Mouse (Mus musculus): ENCODE measurements at regions not wholly inside any gene's neighbourhood (a gene's known extent, or its start where the extent isn't known, plus 50 kb on each side); places are given as distances from the start of the nearest gene placed in this dataset.

- CTCF ChIA-PET: no interaction called here
- POLR2A ChIA-PET: no interaction called here
- DNase-seq (ENCODE audit: low read depth, low spot score) (no peak), ATAC-seq (no peak)
- no peaks in the 10 kb centered on the region for H3K27me3 ChIP-seq
- in situ Hi-C loops (cut with MboI; ENCODE audit: low pct_unique_long_range_greater_than_20kb): no loop called here
- TF ChIP-seq CTCF (IDR thresholded peaks at IDR 0.05): no peak
Observed at GRCm38 (mm10) chr10:21798103-21798502, 83.9 kb upstream of the Sgk1 start.

- CTCF ChIA-PET: interaction anchor here (1.6 kb wide), 1 partner anchor 19 kb away, joined by 4 read pairs; no protein-coding TSS in a partner anchor
- no peak for DNase-seq (ENCODE audit: low read depth, low spot score)
Observed at GRCm38 (mm10) chr10:21801556-21801955, 80.4 kb upstream of the Sgk1 start.

GRCm38 (mm10) chr10:21803184-21803583 is 78.8 kb upstream of the Sgk1 start:
- DNase-seq (ENCODE audit: low read depth, low spot score) (no peak), ATAC-seq (no peak)
- in situ Hi-C loops (cut with MboI; ENCODE audit: low pct_unique_long_range_greater_than_20kb): no loop called here
- POLR2A ChIA-PET: no interaction called here
- CTCF ChIA-PET: no interaction called here
- no peak for TF ChIP-seq CTCF (IDR thresholded peaks at IDR 0.05)
- no peaks in the 10 kb centered on the region for H3K27me3 ChIP-seq

More at GRCm38 (mm10) chr10:21801556-21801955, 80.4 kb upstream of the Sgk1 start:
- peak; percentile 51 for ATAC-seq
- in situ Hi-C loops (cut with MboI; ENCODE audit: low pct_unique_long_range_greater_than_20kb): no loop called here
- no peak for TF ChIP-seq CTCF (IDR thresholded peaks at IDR 0.05)
- H3K27me3 ChIP-seq: no peaks in the 10 kb centered on the region
- POLR2A ChIA-PET: no interaction called here

GRCm38 (mm10) chr10:21804761-21805160 is 77.2 kb upstream of the Sgk1 start:
- ChIA-PET CTCF (no interaction called here), POLR2A (interaction anchor here (0.6 kb wide), 1 partner anchor 181 kb away, joined by 4 read pairs; no protein-coding TSS in a partner anchor)
- H3K27me3 ChIP-seq: no peaks in the 10 kb centered on the region
- no peak for TF ChIP-seq CTCF (IDR thresholded peaks at IDR 0.05)
- in situ Hi-C loops (cut with MboI; ENCODE audit: low pct_unique_long_range_greater_than_20kb): no loop called here
- ATAC-seq: no peak
- DNase-seq (ENCODE audit: low read depth, low spot score): no peak

GRCm38 (mm10) chr10:21805606-21806005 is 76.4 kb upstream of the Sgk1 start:
- POLR2A ChIA-PET: interaction anchor here (0.6 kb wide), 1 partner anchor 13 kb away, joined by 4 read pairs; no protein-coding TSS in a partner anchor
- CTCF ChIA-PET: no interaction called here
- no peak for DNase-seq (ENCODE audit: low read depth, low spot score)
- no peaks in the 10 kb centered on the region for H3K27me3 ChIP-seq
- no peak for TF ChIP-seq CTCF (IDR thresholded peaks at IDR 0.05)
- in situ Hi-C loops (cut with MboI; ENCODE audit: low pct_unique_long_range_greater_than_20kb): no loop called here
- no peak for ATAC-seq

- ATAC-seq: no peak
- TF ChIP-seq CTCF (IDR thresholded peaks at IDR 0.05): no peak
- no peak for DNase-seq (ENCODE audit: low read depth, low spot score)
- ChIA-PET CTCF (no interaction called here), POLR2A (no interaction called here)
- in situ Hi-C loops (cut with MboI; ENCODE audit: low pct_unique_long_range_greater_than_20kb): no loop called here
- no peaks in the 10 kb centered on the region for H3K27me3 ChIP-seq
Observed at GRCm38 (mm10) chr10:21806716-21807115, 75.3 kb upstream of the Sgk1 start.

- POLR2A ChIA-PET: no interaction called here
- ATAC-seq: no peak
- DNase-seq (ENCODE audit: low read depth, low spot score): no peak
- no peak for TF ChIP-seq CTCF (IDR thresholded peaks at IDR 0.05)
- no peaks in the 10 kb centered on the region for H3K27me3 ChIP-seq
- in situ Hi-C loops (cut with MboI; ENCODE audit: low pct_unique_long_range_greater_than_20kb): no loop called here
- CTCF ChIA-PET: interaction anchor here (1.3 kb wide), 1 partner anchor 19 kb away, joined by 4 read pairs; no protein-coding TSS in a partner anchor
Observed at GRCm38 (mm10) chr10:21819686-21820085, 62.3 kb upstream of the Sgk1 start.

- no peak for TF ChIP-seq CTCF (IDR thresholded peaks at IDR 0.05)
- POLR2A ChIA-PET: no interaction called here
- no peaks in the 10 kb centered on the region for H3K27me3 ChIP-seq
- CTCF ChIA-PET: interaction anchor here (1.1 kb wide), 1 partner anchor 11 kb away, joined by 4 read pairs; no protein-coding TSS in a partner anchor
- DNase-seq (ENCODE audit: low read depth, low spot score): no peak
- ATAC-seq: no peak
- in situ Hi-C loops (cut with MboI; ENCODE audit: low pct_unique_long_range_greater_than_20kb): no loop called here
Observed at GRCm38 (mm10) chr10:21821421-21821820, 60.6 kb upstream of the Sgk1 start.

- no peaks in the 10 kb centered on the region for H3K27me3 ChIP-seq
- no peak for TF ChIP-seq CTCF (IDR thresholded peaks at IDR 0.05)
- in situ Hi-C loops (cut with MboI; ENCODE audit: low pct_unique_long_range_greater_than_20kb): no loop called here
- POLR2A ChIA-PET: no interaction called here
- CTCF ChIA-PET: no interaction called here
- ATAC-seq (no peak), DNase-seq (ENCODE audit: low read depth, low spot score) (no peak)
Observed at GRCm38 (mm10) chr10:21824418-21825025, 57.5 kb upstream of the Sgk1 start.

- ChIA-PET POLR2A (no interaction called here), CTCF (no interaction called here)
- no peak for TF ChIP-seq CTCF (IDR thresholded peaks at IDR 0.05)
- no peak for ATAC-seq
- in situ Hi-C loops (cut with MboI; ENCODE audit: low pct_unique_long_range_greater_than_20kb): no loop called here
- DNase-seq (ENCODE audit: low read depth, low spot score): no peak
- no peaks in the 10 kb centered on the region for H3K27me3 ChIP-seq
Observed at GRCm38 (mm10) chr10:21826793-21827504, 55.0 kb upstream of the Sgk1 start.

GRCm38 (mm10) chr10:21827505-21827844 is 54.5 kb upstream of the Sgk1 start:
- ChIA-PET CTCF (no interaction called here), POLR2A (no interaction called here)
- ATAC-seq: no peak
- DNase-seq (ENCODE audit: low read depth, low spot score): no peak
- TF ChIP-seq CTCF (IDR thresholded peaks at IDR 0.05): no peak
- no peaks in the 10 kb centered on the region for H3K27me3 ChIP-seq
- in situ Hi-C loops (cut with MboI; ENCODE audit: low pct_unique_long_range_greater_than_20kb): no loop called here

Measured in Patski (cell line).